In genomic region chr2:21206278-21206677, GRCm38 (mm10) we compare ENCODE assay signal across 9 mouse cellular contexts. TPM values are rescaled to one million over a fixed set of nuclear protein-coding genes. Genes with fewer than 3 reads are reported as not detected.
DNase-seq lines count a peak whose midpoint lies in the region; ATAC-seq and TF ChIP-seq lines count a peak whose summit lies in the region.
"Had no signal": no experiment of that assay in that cellular context is flagged by ENCODE, and none has a peak within 500 bp of the region (broad histone marks: within the 10 kb centered on the region; RNA-seq: fewer than 3 reads in every experiment).

No protein-coding gene starts in this region.

- 45% methylated on average over 6 of the region's 6 CpGs for WGBS in lung, embryonic 14.5 days
- WGBS in embryonic facial prominence, embryonic 15.5 days = 47% methylated on average over 6 of the region's 6 CpGs
- 45% methylated on average over 6 of the region's 6 CpGs for WGBS in intestine, embryonic 16.5 days
- WGBS in neural tube, embryonic 12.5 days = 45% methylated on average over 6 of the region's 6 CpGs

- H3K9ac ChIP-seq in lung, embryonic 14.5 days = peak overlapping the region; percentile 56
- peak overlapping the region; percentile 70 for H3K9ac ChIP-seq in embryonic facial prominence, embryonic 15.5 days
- H3K9ac ChIP-seq in intestine, embryonic 16.5 days (ENCODE audit: low read depth, low read length) = peak overlapping the region; percentile 68
- H3K9ac ChIP-seq in neural tube, embryonic 12.5 days = peak overlapping the region; percentile 65

- no peak overlapping the region for H3K27ac ChIP-seq in lung, embryonic 14.5 days (ENCODE audit: low read depth)
- H3K27ac ChIP-seq in embryonic facial prominence, embryonic 15.5 days (replicated peaks) = no peak overlapping the region
- no peak overlapping the region for H3K27ac ChIP-seq in intestine, embryonic 16.5 days (ENCODE audit: low read length)
- H3K27ac ChIP-seq in neural tube, embryonic 12.5 days = no peak overlapping the region

- peak overlapping the region; percentile 67 for H3K4me2 ChIP-seq in lung, embryonic 14.5 days
- peak overlapping the region; percentile 86 for H3K4me2 ChIP-seq in embryonic facial prominence, embryonic 15.5 days (replicated peaks)
- H3K4me2 ChIP-seq in intestine, embryonic 16.5 days (ENCODE audit: low read depth, low read length) = peak overlapping the region; percentile 81
- peak overlapping the region; percentile 75 for H3K4me2 ChIP-seq in neural tube, embryonic 12.5 days (replicated peaks)

- H3K4me3 ChIP-seq in lung, embryonic 14.5 days (ENCODE audit: low read depth, low read length) = peak overlapping the region; percentile 57
- peak overlapping the region; percentile 72 for H3K4me3 ChIP-seq in embryonic facial prominence, embryonic 15.5 days (replicated peaks)
- H3K4me3 ChIP-seq in intestine, embryonic 16.5 days (ENCODE audit: low read length) = peak overlapping the region; percentile 69
- H3K4me3 ChIP-seq in neural tube, embryonic 12.5 days = peak overlapping the region; percentile 59

- H3K9me3 ChIP-seq in lung, embryonic 14.5 days (ENCODE audit: low read depth, low read length) = no peaks in the 10 kb centered on the region
- H3K9me3 ChIP-seq in embryonic facial prominence, embryonic 15.5 days (replicated peaks) = no peaks in the 10 kb centered on the region
- no peaks in the 10 kb centered on the region for H3K9me3 ChIP-seq in intestine, embryonic 16.5 days (ENCODE audit: control insufficient read depth, low read length)
- H3K9me3 ChIP-seq in neural tube, embryonic 12.5 days = no peaks in the 10 kb centered on the region

- no peak for ATAC-seq in lung, embryonic 14.5 days (ENCODE audit: insufficient read depth)
- ATAC-seq in embryonic facial prominence, embryonic 15.5 days (ENCODE audit: insufficient number of reproducible peaks, low FRiP score, low TSS enrichment, low read depth) = no peak
- ATAC-seq in intestine, embryonic 16.5 days = no peak
- peak; percentile 1; the same call in 1 of the 2 replicates for ATAC-seq in neural tube, embryonic 12.5 days (ENCODE audit: low FRiP score, low read depth)

- H3K36me3 ChIP-seq in lung, embryonic 14.5 days (ENCODE audit: insufficient read depth) = no peaks in the 10 kb centered on the region
- no peaks in the 10 kb centered on the region for H3K36me3 ChIP-seq in embryonic facial prominence, embryonic 15.5 days
- no peaks in the 10 kb centered on the region for H3K36me3 ChIP-seq in intestine, embryonic 16.5 days (ENCODE audit: control insufficient read depth, insufficient read depth, low read length)
- no peaks in the 10 kb centered on the region for H3K36me3 ChIP-seq in neural tube, embryonic 12.5 days

- no peak for TF ChIP-seq CTCF in lung, embryonic 14.5 days (IDR thresholded peaks at IDR 0.05; ENCODE audit: low read depth)

- no peak for DNase-seq in lung, embryonic 14.5 days
- DNase-seq in lung, adult 18-20 months = no peak
- no peak for DNase-seq in layer of hippocampus, postnatal 10 days (ENCODE audit: low spot score in 2 of 2)
- DNase-seq in right cerebral cortex, postnatal 14 days = no peak
- DNase-seq in spleen, postnatal 10 days (ENCODE audit: low spot score in 2 of 2) = no peak

- 0 out of 2 replicates have a peak, but pooled peaks cover 3% of the 10 kb centered on the region for H3K4me1 ChIP-seq in lung, embryonic 14.5 days (ENCODE audit: insufficient read depth)
- H3K4me1 ChIP-seq in embryonic facial prominence, embryonic 15.5 days = peaks cover 7% of the 10 kb centered on the region
- H3K4me1 ChIP-seq in intestine, embryonic 16.5 days (ENCODE audit: control insufficient read depth, insufficient read depth, low read length) = no peaks in the 10 kb centered on the region
- H3K4me1 ChIP-seq in neural tube, embryonic 12.5 days = peaks cover 3% of the 10 kb centered on the region; the same call in 1 of the 2 replicates

- no peaks in the 10 kb centered on the region for H3K27me3 ChIP-seq in lung, embryonic 14.5 days (ENCODE audit: insufficient read depth, low read length)
- H3K27me3 ChIP-seq in embryonic facial prominence, embryonic 15.5 days = no peaks in the 10 kb centered on the region
- H3K27me3 ChIP-seq in intestine, embryonic 16.5 days (replicated peaks; ENCODE audit: control insufficient read depth, insufficient read depth, low read length) = no peaks in the 10 kb centered on the region
- no peaks in the 10 kb centered on the region for H3K27me3 ChIP-seq in neural tube, embryonic 12.5 days (replicated peaks)

RNA-seq across cellular contexts. Expression of gene Thnsl1, which starts 0.8 kb away (rescaled TPM):
- 7.3 and 8.5 TPM in 2 replicates for polyA plus RNA-seq in lung, embryonic 14.5 days (2014; fragmentation: Nextera tagmentation; extraction: Ambion mirVana)
- polyA plus RNA-seq in embryonic facial prominence, embryonic 15.5 days (2015; fragmentation: Nextera tagmentation; extraction: Ambion mirVana) = 6.5 and 7.7 TPM in 2 replicates
- 6.0 and 6.3 TPM in 2 replicates for polyA plus RNA-seq in intestine, embryonic 16.5 days (2015; fragmentation: Nextera tagmentation; extraction: Ambion mirVana)
- polyA plus RNA-seq in neural tube, embryonic 12.5 days (2016; fragmentation: Nextera tagmentation; extraction: Ambion mirVana) = 14.6 and 15.1 TPM in 2 replicates
- total RNA-seq in layer of hippocampus, postnatal 10 days (2021) = 10 to 100 TPM; 18.8 TPM

RNA-seq across cellular contexts. Expression of gene Enkur, which starts 1.1 kb away (rescaled TPM):
- 0.45 and 1.0 TPM in 2 replicates for polyA plus RNA-seq in lung, embryonic 14.5 days (2014; fragmentation: Nextera tagmentation; extraction: Ambion mirVana)
- 4.9 and 10.9 TPM in 2 replicates for polyA plus RNA-seq in embryonic facial prominence, embryonic 15.5 days (2015; fragmentation: Nextera tagmentation; extraction: Ambion mirVana)
- 0.75 and 1.1 TPM in 2 replicates for polyA plus RNA-seq in intestine, embryonic 16.5 days (2015; fragmentation: Nextera tagmentation; extraction: Ambion mirVana)
- 0.66 and 1.4 TPM in 2 replicates for polyA plus RNA-seq in neural tube, embryonic 12.5 days (2016; fragmentation: Nextera tagmentation; extraction: Ambion mirVana)
- total RNA-seq in layer of hippocampus, postnatal 10 days (2021) = 1 to 10 TPM; 4.9 to 6.9 TPM
- polyA plus RNA-seq: adrenal gland, adult 2 months had no signal
